Mouse (Mus musculus): ENCODE results near the gene Gm17571. TPM values are rescaled to one million over a fixed set of nuclear protein-coding genes. Genes with fewer than 3 reads are reported as not detected.

Gm17571 gene
- total and polyA plus RNA-seq, 3 experiments = not detected

- peak; percentile 66 to 83 for DNase-seq
- Histone ChIP-seq H3K36me3 (ENCODE audit: control insufficient read depth, insufficient read depth, low read length) (peaks cover 17% of the 10 kb centered on the region), H3K27me3 (ENCODE audit: control insufficient read depth, insufficient read depth, low read length) (no peaks in the 10 kb centered on the region), H3K4me3 (peak overlapping the region; percentile 15), H3K9ac (ENCODE audit: low read depth, low read length) (peak overlapping the region; percentile 26), H3K4me1 (ENCODE audit: control insufficient read depth, insufficient read depth, low read length) (peaks cover 19% of the 10 kb centered on the region), H3K27ac (peak overlapping the region; percentile 70), H3K79me2 (replicated peaks; ENCODE audit: control insufficient read depth, insufficient read depth, low read length) (no peaks in the 10 kb centered on the region; the same call in 1 of the 2 replicates)
- TF ChIP-seq EP300 (IDR thresholded peaks at IDR 0.05; ENCODE audit: insufficient read depth, low read depth, low read length) = peak; percentile 55; the same call in 1 of the 2 replicates
- peak; percentile 29; the same call in 1 of the 2 replicates for TF ChIP-seq POLR2A (IDR thresholded peaks at IDR 0.05; ENCODE audit: insufficient read depth, low read depth, low read length)
- no peak for TF ChIP-seq CTCF (IDR thresholded peaks at IDR 0.05)
- 21% methylated on average over 7 of the region's 7 CpGs for WGBS
- intact Hi-C loops (cut with DNase I) = no loop called here
Observed at GRCm38 (mm10) chr9:13425031-13425940, 21.3 kb downstream of the Gm17571 start.

GRCm38 (mm10) chr9:13414230-13414766, 32.3 kb downstream of the Gm17571 start:
- H3K27ac ChIP-seq = no peak overlapping the region
- no peak overlapping the region for H3K9ac ChIP-seq (ENCODE audit: low read depth, low read length)
- H3K27me3 ChIP-seq (ENCODE audit: control insufficient read depth, insufficient read depth, low read length) = no peaks in the 10 kb centered on the region
- TF ChIP-seq POLR2A (IDR thresholded peaks at IDR 0.05; ENCODE audit: insufficient read depth, low read depth, low read length) = no peak
- no peak for TF ChIP-seq CTCF (IDR thresholded peaks at IDR 0.05)
- TF ChIP-seq EP300 (IDR thresholded peaks at IDR 0.05; ENCODE audit: insufficient read depth, low read depth, low read length) = no peak
- H3K4me1 ChIP-seq (ENCODE audit: control insufficient read depth, insufficient read depth, low read length) = peaks cover 2% of the 10 kb centered on the region
- DNase-seq = no peak
- peaks cover 2% of the 10 kb centered on the region for H3K79me2 ChIP-seq (replicated peaks; ENCODE audit: control insufficient read depth, insufficient read depth, low read length)
- no peaks in the 10 kb centered on the region for H3K36me3 ChIP-seq (ENCODE audit: control insufficient read depth, insufficient read depth, low read length)
- intact Hi-C loops (cut with DNase I) = no loop called here
- no peak overlapping the region for H3K4me3 ChIP-seq

Other genes starting within 250 kb of the Gm17571 start
- 1 to 10 TPM; 5.3 to 5.7 TPM for gene Jrkl, start 200.9 kb downstream of the Gm17571 start, total RNA-seq (2021)
- 0.80 and 1.9 TPM in 2 replicates for gene Jrkl, start 200.9 kb downstream of the Gm17571 start, polyA plus RNA-seq (2012; rRNA removed)
- gene Ccdc82, start 199.8 kb downstream of the Gm17571 start, total RNA-seq (2021) = 1 to 10 TPM; 8.5 to 9.3 TPM
- 4.6 and 7.9 TPM in 2 replicates for gene Ccdc82, start 199.8 kb downstream of the Gm17571 start, polyA plus RNA-seq (2012; rRNA removed)
- 1 to 10 TPM; 5.7 to 6.5 TPM for gene Maml2, start 148.8 kb downstream of the Gm17571 start, total RNA-seq (2021)
- gene Maml2, start 148.8 kb downstream of the Gm17571 start, polyA plus RNA-seq (2012; rRNA removed) = 4.8 and 6.2 TPM in 2 replicates